Mouse (Mus musculus) brown adipose tissue, adult 24 weeks (tissue): ENCODE data around the gene Klk4. TPM values are rescaled to one million over a fixed set of nuclear protein-coding genes. Genes with fewer than 3 reads are reported as not detected.

ENCODE experiments used
- polyA plus RNA-seq: library from polyadenylated mRNA; stranded (reverse); fragments of >200 nt; gene quantifications from 2 replicates; pipeline ENCODE4 v1.2.4, GENCODE M21; 2012; ENCODE audit not compliant: missing spikeins, insufficient read depth, insufficient read length

Klk4 gene
- polyA plus RNA-seq, 1 experiment: not detected

Other genes with a start within 250 kb of the Klk4 start
- not detected in 2 replicates for gene Ceacam18, start 246.5 kb upstream of the Klk4 start, polyA plus RNA-seq
- 1.3 and 2.7 TPM in 2 replicates for gene Siglece, start 221.0 kb upstream of the Klk4 start, polyA plus RNA-seq
- gene Ctu1, start 209.1 kb upstream of the Klk4 start, polyA plus RNA-seq: 1.7 and 2.5 TPM in 2 replicates
- gene Klk14, start 190.7 kb upstream of the Klk4 start, polyA plus RNA-seq: not detected in 2 replicates
- not detected in 2 replicates for gene Klk13, start 168.6 kb upstream of the Klk4 start, polyA plus RNA-seq
- not detected in 2 replicates for gene Klk12, start 112.3 kb upstream of the Klk4 start, polyA plus RNA-seq
- not detected in 2 replicates for gene Klk11, start 106.6 kb upstream of the Klk4 start, polyA plus RNA-seq
- gene Klk10, start 100.1 kb upstream of the Klk4 start, polyA plus RNA-seq: not detected in 2 replicates
- gene Klk9, start 89.3 kb upstream of the Klk4 start, polyA plus RNA-seq: not detected in 2 replicates
- 2.3 and 3.4 TPM in 2 replicates for gene Klk8, start 83.6 kb upstream of the Klk4 start, polyA plus RNA-seq
- gene Klk7, start 69.9 kb upstream of the Klk4 start, polyA plus RNA-seq: not detected in 2 replicates
- gene Klk6, start 56.7 kb upstream of the Klk4 start, polyA plus RNA-seq: not detected in 2 replicates
- gene Klk5, start 39.2 kb upstream of the Klk4 start, polyA plus RNA-seq: not detected in 2 replicates
- gene Klk15, start 52.6 kb downstream of the Klk4 start, polyA plus RNA-seq: not detected in 2 replicates
- not detected in 2 replicates for gene Klk1b8, start 69.5 kb downstream of the Klk4 start, polyA plus RNA-seq
- not detected in 2 replicates for gene Klk1b1, start 85.6 kb downstream of the Klk4 start, polyA plus RNA-seq
- not detected in 2 replicates for gene Klk1b9, start 94.9 kb downstream of the Klk4 start, polyA plus RNA-seq
- not detected in 2 replicates for gene Klk1b11, start 114.7 kb downstream of the Klk4 start, polyA plus RNA-seq
- not detected in 2 replicates for gene Klk1b26, start 131.0 kb downstream of the Klk4 start, polyA plus RNA-seq
- gene Klk1b27, start 171.1 kb downstream of the Klk4 start, polyA plus RNA-seq: not detected in 2 replicates
- not detected in 2 replicates for gene Klk1b21, start 221.2 kb downstream of the Klk4 start, polyA plus RNA-seq
- gene Klk1b22, start 231.5 kb downstream of the Klk4 start, polyA plus RNA-seq: not detected in 2 replicates